Mouse (Mus musculus): Measurements from ENCODE around the gene Sugt1.
A peak's percentile ranks its signal among the peaks of the same experiment; 100 is the strongest.

Gene Sugt1

GRCm38 (mm10) chr14:79587139-79587851 lies at the start of gene Sugt1:
TSS of gene Sugt1 (plus strand) at chr14:79587691.
- peak; percentile 93 for DNase-seq (ENCODE audit: low spot score)

GRCm38 (mm10) chr14:79537921-79538320 lies 49.6 kb upstream of the Sugt1 start:
- no peak for DNase-seq (ENCODE audit: low spot score)

GRCm38 (mm10) chr14:79541606-79542005 lies 45.9 kb upstream of the Sugt1 start:
- no peak for DNase-seq (ENCODE audit: low spot score)

GRCm38 (mm10) chr14:79549343-79549742 lies 38.1 kb upstream of the Sugt1 start:
- no peak for DNase-seq (ENCODE audit: low spot score)

GRCm38 (mm10) chr14:79551929-79552328 lies 35.6 kb upstream of the Sugt1 start:
- DNase-seq (ENCODE audit: low spot score) = no peak

- no peak for DNase-seq (ENCODE audit: low spot score)
These were observed 34.6 kb upstream of the Sugt1 start for GRCm38 (mm10) chr14:79552854-79553253.

GRCm38 (mm10) chr14:79557796-79558195 lies 29.7 kb upstream of the Sugt1 start:
- no peak for DNase-seq (ENCODE audit: low spot score)

GRCm38 (mm10) chr14:79562745-79563144 lies 24.7 kb upstream of the Sugt1 start:
- no peak for DNase-seq (ENCODE audit: low spot score)

- no peak for DNase-seq (ENCODE audit: low spot score)
These were observed 22.7 kb upstream of the Sugt1 start for GRCm38 (mm10) chr14:79564784-79565183.

- DNase-seq (ENCODE audit: low spot score) = no peak
These were observed 13.9 kb upstream of the Sugt1 start for GRCm38 (mm10) chr14:79573482-79574191.

- no peak for DNase-seq (ENCODE audit: low spot score)
These were observed 13.1 kb upstream of the Sugt1 start for GRCm38 (mm10) chr14:79574361-79574760.

- DNase-seq (ENCODE audit: low spot score) = no peak
These were observed 3.8 kb upstream of the Sugt1 start for GRCm38 (mm10) chr14:79583526-79584245.

GRCm38 (mm10) chr14:79586499-79587138 lies 872 bp upstream of the Sugt1 start:
- no peak for DNase-seq (ENCODE audit: low spot score)

GRCm38 (mm10) chr14:79587852-79588229 lies 350 bp downstream of the Sugt1 start:
- no peak for DNase-seq (ENCODE audit: low spot score)

- DNase-seq (ENCODE audit: low spot score) = no peak
These were observed 1.1 kb downstream of the Sugt1 start for GRCm38 (mm10) chr14:79588534-79588951.

- no peak for DNase-seq (ENCODE audit: low spot score)
These were observed 1.9 kb downstream of the Sugt1 start for GRCm38 (mm10) chr14:79589401-79589800.

GRCm38 (mm10) chr14:79590916-79591315 lies 3.4 kb downstream of the Sugt1 start:
- DNase-seq (ENCODE audit: low spot score) = no peak

GRCm38 (mm10) chr14:79591611-79592010 lies 4.1 kb downstream of the Sugt1 start:
- DNase-seq (ENCODE audit: low spot score) = no peak

- no peak for DNase-seq (ENCODE audit: low spot score)
These were observed 6.6 kb downstream of the Sugt1 start for GRCm38 (mm10) chr14:79594069-79594468.

- DNase-seq (ENCODE audit: low spot score) = no peak
These were observed 9.1 kb downstream of the Sugt1 start for GRCm38 (mm10) chr14:79596602-79597001.

GRCm38 (mm10) chr14:79605881-79606280 lies 18.4 kb downstream of the Sugt1 start:
- no peak for DNase-seq (ENCODE audit: low spot score)

GRCm38 (mm10) chr14:79606392-79606791 lies 18.9 kb downstream of the Sugt1 start:
- DNase-seq (ENCODE audit: low spot score) = no peak

All from ovary, postnatal 10 days (tissue).